Mouse (Mus musculus) NIH3T3 (cell line): ENCODE data around the gene Ccdc174.

ENCODE experiments used
- DNase-seq: peaks from one replicate; pipeline ENCODE4 v3.0.0-alpha.2; 2012; ENCODE audit warnings: low read depth

Gene Ccdc174

GRCm38 (mm10) chr6:91917716-91918115 is 39.9 kb downstream of the Ccdc174 start:
- DNase-seq = no peak

GRCm38 (mm10) chr6:91931231-91931630 is 53.4 kb downstream of the Ccdc174 start:
- no peak for DNase-seq

GRCm38 (mm10) chr6:91938491-91938890 is 60.6 kb downstream of the Ccdc174 start:
- DNase-seq = no peak

GRCm38 (mm10) chr6:91948426-91948825 is 70.6 kb downstream of the Ccdc174 start:
- DNase-seq = no peak
